Mouse (Mus musculus): Measurements from ENCODE around the gene Skor1. TPM values are rescaled to one million over a fixed set of nuclear protein-coding genes. Genes with fewer than 3 reads are reported as not detected.

The Skor1 gene
- 0.27 TPM in 1 of 2 replicates, not detected in the other for total RNA-seq (2015)
- not detected in 2 replicates for total RNA-seq (2017)

DNA sequence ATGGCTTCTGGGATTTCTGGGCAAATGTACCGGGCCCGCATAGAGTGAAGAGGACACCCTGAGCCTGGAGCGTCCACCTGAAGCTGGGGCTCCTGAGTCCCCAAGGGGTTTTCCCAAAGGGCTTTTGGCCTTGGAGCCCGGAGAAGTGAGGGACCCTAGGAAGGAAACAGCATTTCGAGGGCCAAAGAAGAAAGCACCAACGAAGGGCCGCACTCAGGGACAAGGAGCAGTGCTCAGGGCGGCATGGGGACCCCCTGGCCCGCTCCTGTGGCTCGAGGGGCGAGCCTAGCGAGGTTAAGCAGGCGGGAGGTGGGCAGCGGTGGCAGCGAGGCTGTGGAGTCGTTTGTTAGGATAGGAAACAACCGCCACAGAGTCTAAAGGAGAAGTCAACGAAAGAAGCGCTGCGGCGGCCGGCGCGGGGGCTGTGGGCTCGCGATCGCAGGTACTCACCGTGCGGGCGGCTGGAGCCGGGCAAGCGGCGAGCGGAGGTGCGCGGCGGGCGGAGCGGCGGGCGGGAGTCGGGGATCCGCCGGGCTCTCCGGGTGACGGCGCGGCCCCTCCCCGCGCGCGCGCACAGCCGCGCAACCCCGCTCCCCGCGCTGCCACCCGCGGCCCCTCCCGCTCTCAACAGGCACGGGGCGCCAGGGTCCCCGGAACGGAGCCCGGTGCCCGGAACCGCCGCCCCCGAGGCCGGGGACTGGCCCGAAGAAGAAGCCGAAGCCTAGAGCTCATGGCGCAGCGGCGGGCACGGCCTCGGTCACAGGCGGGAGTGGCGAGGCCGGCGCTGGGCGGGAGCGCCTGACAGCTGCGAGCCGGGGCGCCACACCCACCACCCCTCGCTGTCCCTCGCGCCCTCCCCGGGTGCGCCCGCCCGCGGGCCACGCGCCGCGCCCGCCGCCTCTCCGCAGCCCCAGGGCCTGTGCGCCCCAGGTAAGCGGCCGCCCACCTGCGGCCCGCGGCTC, at the start of gene Skor1:
Gene Skor1 (minus strand): TSS at position 552 of the 962 bp plus-strand sequence.
- no peak for ATAC-seq (ENCODE audit: poor library complexity, severe bottlenecking)

GRCm38 (mm10) chr9:63197252-63197651, 48.5 kb upstream of the Skor1 start:
- no peak for ATAC-seq (ENCODE audit: poor library complexity, severe bottlenecking)

DNA sequence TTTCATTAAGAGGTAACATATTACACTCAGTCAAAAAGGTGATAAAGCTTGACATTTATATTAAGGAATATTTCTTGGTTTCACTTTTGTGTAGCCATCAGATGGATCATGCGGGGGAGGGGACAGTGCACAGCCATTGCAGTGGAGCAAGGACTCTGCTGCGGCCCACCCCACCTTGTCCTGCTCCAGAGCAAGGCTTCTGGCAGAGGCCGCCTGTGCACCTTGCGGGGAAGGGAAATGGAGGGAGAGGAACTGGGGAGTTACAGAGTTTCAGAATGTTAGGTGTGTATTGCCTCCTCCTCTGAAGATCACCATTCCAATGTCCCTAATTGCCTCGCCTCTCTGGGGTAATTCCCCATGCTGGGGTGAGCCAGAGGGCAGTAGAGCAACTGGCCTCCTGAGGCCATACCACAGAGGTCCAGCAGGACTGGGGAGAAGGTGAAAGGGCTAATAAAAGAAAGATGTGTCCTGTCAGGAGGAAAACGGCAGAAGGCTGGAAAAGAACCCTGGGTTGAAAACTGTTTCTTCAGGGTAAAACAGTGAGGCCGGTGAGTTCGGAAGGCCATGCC, 47.4 kb upstream of the Skor1 start:
- ATAC-seq (ENCODE audit: poor library complexity, severe bottlenecking) = no peak

GRCm38 (mm10) chr9:63195523-63195922, 46.8 kb upstream of the Skor1 start:
- no peak for ATAC-seq (ENCODE audit: poor library complexity, severe bottlenecking)

DNA sequence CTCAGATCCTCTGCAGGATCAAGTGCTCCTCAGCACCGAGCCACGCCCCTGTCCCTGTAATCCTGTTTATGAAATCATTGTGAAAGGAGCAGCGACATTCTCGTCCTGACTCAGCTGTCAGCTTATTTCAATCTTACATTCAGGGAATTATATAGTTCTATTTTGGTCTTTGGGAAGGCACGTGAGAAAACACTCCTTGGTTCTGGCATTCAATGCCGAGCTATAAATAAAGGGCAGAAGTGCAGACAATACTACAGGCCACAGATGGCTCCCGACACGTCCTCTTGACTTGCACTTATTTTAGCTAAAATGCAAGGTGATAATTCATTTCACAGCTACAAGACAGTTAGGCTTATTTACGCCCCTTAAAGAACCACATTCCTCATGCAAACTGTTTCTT, 46.0 kb upstream of the Skor1 start:
- no peak for ATAC-seq (ENCODE audit: poor library complexity, severe bottlenecking)

GRCm38 (mm10) chr9:63192809-63193208, 44.0 kb upstream of the Skor1 start:
- ATAC-seq (ENCODE audit: poor library complexity, severe bottlenecking) = no peak

DNA sequence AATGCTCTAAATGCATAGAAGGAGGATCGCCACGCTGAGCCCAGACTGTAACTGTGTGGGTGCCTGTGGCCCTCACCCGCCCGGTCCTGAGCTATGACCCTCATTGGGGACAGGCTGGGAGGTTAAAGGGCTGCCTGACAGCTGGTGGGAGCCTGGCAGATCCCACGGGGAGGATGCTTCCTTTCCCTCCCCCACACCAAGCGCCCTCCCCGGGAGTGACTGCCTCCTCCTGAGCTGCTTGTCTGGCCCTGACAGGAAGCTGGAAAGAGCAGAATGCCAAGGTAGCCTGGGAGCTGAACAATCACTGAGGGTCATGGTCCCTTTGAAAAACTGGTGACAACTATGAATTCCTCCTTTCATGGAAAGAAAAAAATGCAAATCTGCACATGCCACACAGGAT, 38.5 kb upstream of the Skor1 start:
- no peak for ATAC-seq (ENCODE audit: poor library complexity, severe bottlenecking)

DNA sequence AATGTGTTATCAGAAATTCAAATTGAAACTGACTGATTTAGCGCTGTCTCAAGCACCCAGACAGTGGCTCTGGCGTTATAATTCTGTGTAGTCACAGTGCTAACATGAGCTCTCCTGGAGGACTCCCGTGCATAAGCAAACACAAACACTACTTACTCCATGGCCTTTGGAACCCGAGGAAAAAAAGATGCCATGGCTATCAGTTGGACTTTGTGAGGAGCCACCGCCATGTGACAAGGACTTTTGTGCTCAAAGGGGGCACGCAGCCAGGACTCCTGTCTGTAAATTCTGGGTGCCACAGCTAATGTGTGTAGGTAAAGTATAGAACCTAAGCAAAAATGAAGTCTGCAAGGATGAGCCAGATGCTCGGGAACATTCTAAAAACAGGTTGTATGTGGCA, 36.5 kb upstream of the Skor1 start:
- ATAC-seq (ENCODE audit: poor library complexity, severe bottlenecking) = no peak

GRCm38 (mm10) chr9:63183864-63184263, 35.1 kb upstream of the Skor1 start:
- no peak for ATAC-seq (ENCODE audit: poor library complexity, severe bottlenecking)

DNA sequence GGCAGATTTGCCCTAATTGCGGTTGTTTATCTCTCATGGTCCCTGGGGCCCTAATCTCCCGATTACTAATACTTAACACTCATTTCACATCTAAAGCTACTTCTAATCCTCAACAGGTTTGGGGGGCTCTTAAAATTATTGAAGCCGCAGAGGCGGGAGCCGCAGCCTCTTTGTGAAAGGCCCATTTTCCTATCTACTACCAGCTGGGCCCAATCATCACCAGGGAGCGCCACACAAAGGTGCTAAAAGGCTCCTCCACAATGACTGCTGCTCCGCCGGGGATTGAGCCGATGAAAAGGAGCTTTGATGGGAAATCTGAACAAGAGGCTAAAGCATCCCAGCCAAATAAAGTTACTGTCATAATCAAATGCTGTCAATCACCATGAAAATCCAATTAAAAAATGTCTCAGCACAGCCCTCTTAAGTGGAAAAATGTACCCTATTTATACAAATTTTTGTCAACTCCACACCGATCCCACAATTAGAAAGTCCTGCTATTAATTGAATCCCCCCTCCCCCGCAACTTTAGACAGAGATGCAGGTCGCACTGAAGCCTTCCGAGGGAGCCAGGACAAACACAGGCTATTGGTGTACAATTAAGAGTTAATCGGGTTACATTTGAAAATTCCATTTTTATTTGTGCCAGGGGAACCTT, 33.7 kb upstream of the Skor1 start:
- no peak for ATAC-seq (ENCODE audit: poor library complexity, severe bottlenecking)

- no peak for ATAC-seq (ENCODE audit: poor library complexity, severe bottlenecking)
Measured at GRCm38 (mm10) chr9:63181337-63182178, 32.8 kb upstream of the Skor1 start.

DNA sequence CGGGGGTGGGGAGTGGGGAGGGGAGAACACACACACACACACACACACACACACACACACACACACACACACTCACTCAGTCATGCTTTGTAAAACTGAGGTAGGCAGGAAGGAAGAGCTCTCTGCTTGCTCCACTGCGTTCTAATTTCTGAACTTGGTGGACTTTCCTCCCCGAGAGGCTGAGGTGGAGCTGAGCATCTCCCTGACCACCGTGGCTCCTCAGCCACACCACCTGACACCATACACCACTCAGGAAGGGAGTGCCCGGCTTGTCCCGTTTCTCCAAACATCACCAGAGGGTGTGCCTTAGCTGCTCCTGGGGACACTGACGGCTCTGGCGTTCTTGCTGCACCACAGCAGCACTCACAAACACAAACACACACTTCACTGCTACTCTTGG, 29.5 kb upstream of the Skor1 start:
- no peak for ATAC-seq (ENCODE audit: poor library complexity, severe bottlenecking)

GRCm38 (mm10) chr9:63174001-63174721, 25.4 kb upstream of the Skor1 start:
- ATAC-seq (ENCODE audit: poor library complexity, severe bottlenecking) = no peak

GRCm38 (mm10) chr9:63171951-63172350, 23.2 kb upstream of the Skor1 start:
- ATAC-seq (ENCODE audit: poor library complexity, severe bottlenecking) = no peak

GRCm38 (mm10) chr9:63169127-63169526, 20.4 kb upstream of the Skor1 start:
- no peak for ATAC-seq (ENCODE audit: poor library complexity, severe bottlenecking)

DNA sequence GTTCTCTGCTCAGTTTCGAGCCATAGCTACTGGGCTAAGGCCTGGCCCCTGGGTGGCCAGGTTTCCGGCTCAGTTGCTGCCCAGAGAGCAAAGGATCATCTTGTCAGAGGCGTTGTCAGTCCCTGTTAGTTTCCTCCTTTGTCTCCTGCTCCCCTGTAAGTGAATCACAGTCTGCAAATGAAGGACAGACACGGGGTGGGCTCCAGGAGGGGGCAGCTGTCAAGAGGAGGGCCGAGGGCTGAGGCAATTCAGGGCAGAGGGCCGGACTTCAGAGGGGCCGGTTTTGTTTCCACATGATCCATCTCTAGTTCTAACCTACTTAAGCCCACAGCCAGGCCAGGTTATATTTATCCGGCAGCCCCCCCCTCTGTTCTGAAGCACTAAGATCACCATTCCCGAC, 16.3 kb upstream of the Skor1 start:
- ATAC-seq (ENCODE audit: poor library complexity, severe bottlenecking) = no peak

GRCm38 (mm10) chr9:63163756-63164155, 15.0 kb upstream of the Skor1 start:
- no peak for ATAC-seq (ENCODE audit: poor library complexity, severe bottlenecking)

DNA sequence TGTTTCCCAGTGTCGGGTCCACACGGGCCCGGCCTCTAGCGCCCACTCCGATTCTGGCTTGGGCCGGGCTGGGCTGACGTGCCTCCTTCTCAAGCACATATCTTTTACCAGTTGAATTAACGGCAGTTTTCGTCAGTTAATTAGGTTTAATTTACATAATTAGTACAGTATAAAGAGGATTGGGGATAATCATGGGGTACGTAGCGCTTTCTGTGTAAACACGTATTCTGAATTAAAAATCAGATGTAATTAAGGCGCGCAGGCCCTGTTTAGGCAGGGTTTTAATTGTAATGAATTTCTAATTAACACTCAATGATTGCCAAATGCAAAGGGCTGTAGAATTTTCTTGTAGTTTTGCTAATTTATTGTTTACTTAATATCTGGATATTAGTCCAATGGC, 3.2 kb upstream of the Skor1 start:
- no peak for ATAC-seq (ENCODE audit: poor library complexity, severe bottlenecking)

- no peak for ATAC-seq (ENCODE audit: poor library complexity, severe bottlenecking)
Measured at GRCm38 (mm10) chr9:63151072-63151870, 2.5 kb upstream of the Skor1 start.

Measured in megakaryocyte, adult 5-6 weeks (primary cell).